Mouse (Mus musculus) intestine, embryonic 15.5 days (tissue): ENCODE data around the gene Fam243. TPM values are rescaled to one million over a fixed set of nuclear protein-coding genes. Genes with fewer than 3 reads are reported as not detected.

Source experiments
- ATAC-seq: fragments of 200-750 bp; cut with Nextera tagmentation; 2 replicates; pipeline ENCODE4 v1.8.0; 2017; ENCODE audit warnings: moderate TSS enrichment, moderate library complexity
- H3K27ac ChIP-seq: fragments of 300-500 bp; sonication (generic); 2 replicates; pipeline ENCODE4 v1.5.1; 2015; ENCODE audit warnings: mild to moderate bottlenecking, inconsistent platforms
- H3K27me3 ChIP-seq: fragments of 300-500 bp; sonication (generic); replicated peaks from 2 replicates; pipeline ENCODE4 v1.6.1; 2015; ENCODE audit warnings: inconsistent platforms
- H3K36me3 ChIP-seq: fragments of 300-500 bp; sonication (generic); 2 replicates; pipeline ENCODE4 v1.6.1; 2015; ENCODE audit warnings: inconsistent platforms
- H3K4me1 ChIP-seq: fragments of 300-500 bp; sonication (generic); replicated peaks from 2 replicates; pipeline ENCODE4 v1.6.1; 2015; ENCODE audit warnings: inconsistent platforms
- H3K4me2 ChIP-seq: fragments of 300-500 bp; sonication (generic); replicated peaks from 2 replicates; pipeline ENCODE4 v1.6.1; 2015; ENCODE audit warnings: mild to moderate bottlenecking, inconsistent platforms
- H3K4me3 ChIP-seq: fragments of 300-500 bp; sonication (generic); replicated peaks from 2 replicates; pipeline ENCODE4 v1.5.1; 2015; ENCODE audit warnings: inconsistent platforms
- H3K9ac ChIP-seq: fragments of 300-500 bp; sonication (generic); 2 replicates; pipeline ENCODE4 v1.6.1; 2015; ENCODE audit warnings: inconsistent platforms
- H3K9me3 ChIP-seq: fragments of 300-500 bp; sonication (generic); 2 replicates; pipeline ENCODE4 v1.6.1; 2016; ENCODE audit warnings: inconsistent platforms
- WGBS: fragments of 180-500 bp; shearing (Covaris S2); methylation state at CpG from one replicate; pipeline ENCODE4 v1.1.7; 2015; 5-methylcytosine and 5-hydroxymethylcytosine counted together
- polyA plus RNA-seq: library from polyadenylated mRNA; unstranded; fragments of >200 nt; fragmentation: Nextera tagmentation; extraction: Ambion mirVana; gene quantifications from 2 replicates; pipeline ENCODE4 v1.2.1, GENCODE M21; 2015

The Fam243 gene
- not detected in 2 replicates for polyA plus RNA-seq

DNA sequence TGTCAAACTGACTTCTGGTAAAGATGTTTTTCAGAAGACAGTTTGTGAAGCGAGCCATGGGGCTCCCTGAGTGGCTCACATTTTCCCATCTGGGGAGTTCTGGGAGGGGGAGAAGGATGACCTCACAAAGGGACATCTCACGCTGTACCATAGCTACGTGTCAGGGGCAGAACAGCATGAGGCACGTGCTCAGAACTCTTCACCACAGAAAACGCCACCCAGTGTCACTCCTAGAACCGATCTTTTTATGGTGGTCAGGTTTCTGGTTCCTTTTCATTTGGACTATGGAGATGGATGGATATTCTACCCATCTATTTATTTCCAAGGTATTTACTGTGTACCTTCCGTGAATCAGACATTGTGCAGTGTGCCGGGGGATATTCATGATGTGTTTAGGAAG is at the start of gene Fam243:
Gene Fam243, minus strand, starts transcription at position 101 of the 400 bp plus-strand sequence.
- Histone ChIP-seq H3K4me1 (0 out of 2 replicates have a peak, but pooled peaks cover 2% of the 10 kb centered on the region), H3K36me3 (no peaks in the 10 kb centered on the region), H3K4me3 (no peak within 1 kb of the TSS), H3K27me3 (no peaks in the 10 kb centered on the region), H3K9ac (no peak within 1 kb of the TSS), H3K27ac (no peak within 1 kb of the TSS), H3K9me3 (no peaks in the 10 kb centered on the region), H3K4me2 (no peak within 1 kb of the TSS)
- WGBS = 91% methylated on average over 8 of the region's 8 CpGs
- ATAC-seq = no peak

DNA sequence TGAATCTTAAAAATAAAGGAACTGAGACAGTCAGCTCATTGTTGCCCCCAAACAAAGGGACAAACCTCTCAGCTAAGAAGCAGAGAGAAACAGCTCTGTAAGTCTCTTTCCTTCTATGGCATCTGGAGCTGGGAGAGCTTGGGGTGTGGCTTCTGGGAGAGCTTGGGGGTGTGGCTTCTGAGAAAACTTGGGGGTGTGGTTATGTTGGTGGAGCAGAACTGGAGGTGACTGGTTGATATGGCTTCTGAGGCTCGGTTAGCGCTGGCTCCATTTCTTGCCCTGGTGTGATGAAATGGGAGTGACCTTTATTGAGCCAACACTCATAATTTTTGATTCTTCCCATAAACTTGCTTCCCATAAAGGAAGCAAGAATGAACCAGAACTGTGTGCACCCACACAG is 48.0 kb upstream of the Fam243 start:
- H3K27ac ChIP-seq = no peak overlapping the region
- no peaks in the 10 kb centered on the region for H3K9me3 ChIP-seq
- H3K27me3 ChIP-seq = no peaks in the 10 kb centered on the region; the same call in 1 of the 2 replicates
- no peak overlapping the region for H3K4me2 ChIP-seq
- no peaks in the 10 kb centered on the region for H3K36me3 ChIP-seq
- no peak overlapping the region for H3K4me3 ChIP-seq
- ATAC-seq = peak; percentile 92
- no peaks in the 10 kb centered on the region for H3K4me1 ChIP-seq
- no peak overlapping the region for H3K9ac ChIP-seq
- 40% methylated on average over 2 of the region's 2 CpGs for WGBS

DNA sequence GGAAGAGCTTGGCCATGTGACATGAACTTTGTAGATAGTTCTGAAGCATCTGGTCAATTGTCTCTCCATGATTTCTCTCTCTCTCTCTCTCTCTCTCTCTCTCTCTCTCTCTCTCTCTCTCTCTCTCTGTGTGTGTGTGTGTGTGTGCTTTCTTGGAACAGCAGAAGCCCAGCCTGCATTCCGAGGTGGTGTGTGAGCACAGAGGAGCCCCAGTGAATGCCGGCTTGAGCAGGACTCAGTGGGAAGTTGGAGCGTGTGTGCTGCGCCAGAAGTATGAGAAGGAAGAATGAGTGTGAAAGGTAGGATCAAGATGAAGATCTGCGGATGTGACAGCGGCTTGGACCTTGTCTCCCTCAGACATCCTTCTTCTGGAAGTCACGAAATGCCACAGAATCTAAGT is 44.2 kb upstream of the Fam243 start:
- Histone ChIP-seq H3K27me3 (no peaks in the 10 kb centered on the region), H3K9me3 (no peaks in the 10 kb centered on the region), H3K4me3 (no peak overlapping the region), H3K4me1 (no peaks in the 10 kb centered on the region), H3K9ac (no peak overlapping the region), H3K27ac (no peak overlapping the region), H3K4me2 (no peak overlapping the region), H3K36me3 (no peaks in the 10 kb centered on the region)
- WGBS = 48% methylated on average over 7 of the region's 7 CpGs
- no peak for ATAC-seq

DNA sequence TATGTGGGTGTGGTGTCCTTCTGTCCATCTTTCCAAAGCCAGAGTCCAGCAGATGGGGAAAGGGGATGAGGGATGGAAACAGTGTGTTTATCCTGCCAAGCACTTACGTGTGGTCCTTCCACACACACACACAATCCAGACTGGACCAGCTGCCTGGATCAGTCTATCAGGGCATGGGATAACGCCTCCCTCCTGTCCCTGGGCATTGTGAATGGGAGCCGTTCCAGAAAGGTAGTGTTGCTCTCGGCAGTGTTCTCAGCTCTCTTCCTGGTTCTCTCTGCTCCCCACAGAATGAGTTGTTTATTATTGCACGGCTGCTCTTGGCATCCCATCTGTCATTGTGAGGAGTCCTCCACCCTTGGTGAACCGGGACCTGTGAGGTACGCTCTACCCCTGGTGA is 39.5 kb upstream of the Fam243 start:
- Histone ChIP-seq H3K27ac (no peak overlapping the region), H3K36me3 (no peaks in the 10 kb centered on the region), H3K4me2 (no peak overlapping the region), H3K27me3 (no peaks in the 10 kb centered on the region), H3K9ac (no peak overlapping the region), H3K4me3 (no peak overlapping the region), H3K9me3 (no peaks in the 10 kb centered on the region), H3K4me1 (peaks cover 9% of the 10 kb centered on the region; the same call in 1 of the 2 replicates)
- ATAC-seq = no peak
- WGBS = 49% methylated on average over 7 of the region's 7 CpGs

DNA sequence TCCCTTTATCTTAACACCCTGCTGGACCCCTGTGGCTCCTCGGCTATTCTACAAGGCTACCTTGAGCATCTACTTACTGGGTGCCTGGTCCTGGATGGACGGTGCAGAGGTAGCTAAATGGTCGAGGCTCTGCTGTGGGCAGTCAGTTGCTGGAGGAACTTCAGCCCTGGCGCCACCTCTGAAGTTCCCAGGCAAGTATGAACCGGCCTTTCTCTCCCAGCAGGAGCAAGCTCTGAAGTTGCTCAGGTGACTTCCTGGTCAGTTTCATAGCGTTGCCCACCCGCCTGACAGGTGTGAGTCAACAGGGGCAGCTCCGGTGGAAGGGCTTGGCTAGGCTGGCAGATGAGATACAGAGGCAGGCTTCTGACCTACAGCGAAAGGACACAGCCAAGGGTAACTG is 38.0 kb upstream of the Fam243 start, which contains the start of gene Kcne1:
Gene Kcne1, minus strand, starts transcription at position 240 of the 400 bp plus-strand sequence.
- Histone ChIP-seq H3K27ac (no peak within 1 kb of the TSS), H3K36me3 (no peaks in the 10 kb centered on the region), H3K4me1 (peaks cover 11% of the 10 kb centered on the region; the same call in 1 of the 2 replicates), H3K4me2 (0 out of 2 replicates have a peak within 1 kb of the TSS, but pooled peaks have one; percentile 22), H3K9me3 (no peaks in the 10 kb centered on the region), H3K9ac (no peak within 1 kb of the TSS), H3K27me3 (no peaks in the 10 kb centered on the region), H3K4me3 (no peak within 1 kb of the TSS)
- 36% methylated on average over 9 of the region's 9 CpGs for WGBS
- ATAC-seq = no peak; the same call in 1 of the 2 replicates

DNA sequence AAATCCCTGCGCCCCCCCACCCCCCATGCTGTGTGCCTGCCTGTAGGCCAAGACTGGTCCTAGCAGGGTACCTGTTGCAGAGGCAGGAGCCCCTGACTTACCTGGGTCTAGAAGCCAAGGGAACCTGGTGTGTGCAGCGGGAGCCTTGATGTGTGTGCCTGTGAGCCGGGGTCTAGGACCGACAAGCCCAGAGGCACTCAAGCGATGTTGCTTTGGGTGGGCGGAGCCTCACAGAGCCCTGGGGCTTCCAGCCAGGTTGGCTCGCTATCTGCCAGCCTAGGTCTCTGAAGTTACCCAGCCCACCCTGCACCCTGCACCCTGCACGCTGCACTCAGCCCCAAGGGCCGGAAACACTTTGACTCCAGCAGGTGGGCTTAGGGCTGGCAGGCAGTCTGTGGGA is 37.5 kb upstream of the Fam243 start:
- Histone ChIP-seq H3K36me3 (no peaks in the 10 kb centered on the region), H3K9me3 (no peaks in the 10 kb centered on the region), H3K9ac (no peak overlapping the region), H3K27me3 (no peaks in the 10 kb centered on the region), H3K4me1 (peaks cover 11% of the 10 kb centered on the region; the same call in 1 of the 2 replicates), H3K4me2 (0 out of 2 replicates have a peak overlapping the region, but pooled peaks have one; percentile 22), H3K27ac (no peak overlapping the region), H3K4me3 (no peak overlapping the region)
- no peak for ATAC-seq
- 33% methylated on average over 9 of the region's 9 CpGs for WGBS

DNA sequence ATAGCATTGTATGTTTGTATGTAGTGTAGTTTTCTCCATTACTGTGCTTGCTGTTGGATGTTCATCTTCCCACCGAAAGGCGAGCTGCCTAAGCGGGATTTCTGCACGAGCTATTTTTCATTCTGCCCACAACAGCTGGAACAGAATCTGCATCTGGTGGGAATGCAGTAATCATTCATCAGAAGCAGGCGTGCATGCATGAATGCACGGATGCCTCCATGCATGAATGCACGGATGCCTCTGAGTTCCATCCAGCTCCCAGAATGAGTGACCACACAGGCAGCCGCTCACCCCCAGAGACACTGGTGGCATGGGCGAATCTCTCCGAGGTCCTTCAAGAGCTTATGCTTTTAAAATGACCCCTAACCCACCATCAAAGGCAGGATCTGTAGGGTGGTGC is 36.3 kb upstream of the Fam243 start:
- ATAC-seq = no peak
- no peak overlapping the region for H3K4me2 ChIP-seq
- 80% methylated on average over 10 of the region's 10 CpGs for WGBS

DNA sequence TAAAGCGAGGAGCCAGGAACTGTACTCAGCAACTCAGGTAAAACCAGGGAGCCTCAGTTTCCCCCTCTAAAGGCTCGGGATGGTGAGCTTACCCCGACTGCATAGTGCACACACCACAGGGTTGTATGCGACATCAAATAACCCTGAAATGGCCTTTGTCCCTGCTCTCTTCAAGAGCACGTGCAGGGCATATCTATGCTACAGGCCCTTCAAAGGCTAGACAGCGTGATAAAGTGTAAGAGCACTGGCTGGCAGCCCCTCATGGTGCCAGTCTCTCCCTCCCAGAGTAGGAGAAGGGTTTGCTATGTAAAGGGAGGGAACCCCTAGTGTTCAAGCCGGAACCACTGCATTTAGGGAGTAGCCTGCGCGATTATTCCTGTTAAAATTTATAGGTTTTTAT is 35.8 kb upstream of the Fam243 start:
- peak; percentile 59; the same call in 1 of the 2 replicates for ATAC-seq
- WGBS = 71% methylated on average over 9 of the region's 9 CpGs
- Histone ChIP-seq H3K4me2 (no peak overlapping the region), H3K4me3 (no peak overlapping the region), H3K27ac (no peak overlapping the region), H3K36me3 (no peaks in the 10 kb centered on the region), H3K4me1 (peaks cover 11% of the 10 kb centered on the region; the same call in 1 of the 2 replicates), H3K9ac (no peak overlapping the region), H3K9me3 (no peaks in the 10 kb centered on the region), H3K27me3 (no peaks in the 10 kb centered on the region)

More for the DNA sequence above, 36.3 kb upstream of the Fam243 start:
- H3K27ac ChIP-seq = no peak overlapping the region
- H3K36me3 ChIP-seq = no peaks in the 10 kb centered on the region
- H3K9me3 ChIP-seq = no peaks in the 10 kb centered on the region
- no peak overlapping the region for H3K9ac ChIP-seq
- peaks cover 11% of the 10 kb centered on the region; the same call in 1 of the 2 replicates for H3K4me1 ChIP-seq
- H3K27me3 ChIP-seq = no peaks in the 10 kb centered on the region
- no peak overlapping the region for H3K4me3 ChIP-seq

DNA sequence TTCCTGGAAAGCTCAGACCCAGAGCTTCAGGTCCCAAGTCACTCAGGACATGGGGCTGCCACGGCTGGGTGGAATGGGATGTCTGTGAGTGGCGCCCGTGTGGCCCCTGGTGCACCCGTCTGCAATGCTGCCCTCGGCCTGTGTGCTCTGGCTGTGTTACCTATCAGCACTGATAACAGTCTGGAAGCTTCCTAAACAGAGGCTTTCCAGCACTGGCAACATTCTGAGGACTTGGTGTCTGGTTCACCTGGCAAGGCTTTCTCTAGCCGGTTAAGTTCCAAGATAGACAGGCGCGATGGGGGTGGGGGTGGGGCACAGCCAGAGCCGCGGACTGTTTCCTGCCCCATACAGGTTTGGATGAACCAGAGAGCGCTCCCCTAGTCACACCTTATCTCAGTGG is 34.7 kb upstream of the Fam243 start:
- H3K4me2 ChIP-seq = no peak overlapping the region
- WGBS = 66% methylated on average over 11 of the region's 11 CpGs
- no peak overlapping the region for H3K4me3 ChIP-seq
- H3K36me3 ChIP-seq = no peaks in the 10 kb centered on the region
- no peaks in the 10 kb centered on the region for H3K27me3 ChIP-seq
- H3K9ac ChIP-seq = no peak overlapping the region
- no peaks in the 10 kb centered on the region for H3K9me3 ChIP-seq
- H3K4me1 ChIP-seq = peaks cover 11% of the 10 kb centered on the region; the same call in 1 of the 2 replicates
- no peak for ATAC-seq
- no peak overlapping the region for H3K27ac ChIP-seq

DNA sequence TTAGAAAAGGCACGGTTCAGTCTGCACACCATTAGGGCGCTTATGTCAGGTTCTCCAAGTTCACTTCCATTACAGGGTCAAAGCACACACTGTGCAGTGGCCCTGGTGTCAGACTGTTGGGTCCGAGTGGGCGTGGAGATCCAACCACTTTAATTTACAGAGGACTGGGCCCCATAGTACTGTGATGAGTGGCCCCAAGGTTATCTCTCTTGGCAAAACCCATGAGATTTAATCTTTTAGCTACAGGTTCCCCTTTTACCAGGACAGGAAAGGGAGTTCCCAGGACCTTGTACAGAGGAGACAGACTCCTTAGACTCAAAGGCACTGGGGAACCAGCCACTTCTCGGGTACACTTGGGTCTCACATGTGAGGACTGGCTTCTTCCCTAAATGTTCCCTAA is 34.1 kb upstream of the Fam243 start:
- H3K4me2 ChIP-seq = no peak overlapping the region
- no peaks in the 10 kb centered on the region for H3K9me3 ChIP-seq
- no peak overlapping the region for H3K9ac ChIP-seq
- no peak overlapping the region for H3K27ac ChIP-seq
- WGBS = 68% methylated on average over 5 of the region's 5 CpGs
- no peak overlapping the region for H3K4me3 ChIP-seq
- no peaks in the 10 kb centered on the region for H3K27me3 ChIP-seq
- peaks cover 11% of the 10 kb centered on the region; the same call in 1 of the 2 replicates for H3K4me1 ChIP-seq
- ATAC-seq = no peak
- no peaks in the 10 kb centered on the region for H3K36me3 ChIP-seq

DNA sequence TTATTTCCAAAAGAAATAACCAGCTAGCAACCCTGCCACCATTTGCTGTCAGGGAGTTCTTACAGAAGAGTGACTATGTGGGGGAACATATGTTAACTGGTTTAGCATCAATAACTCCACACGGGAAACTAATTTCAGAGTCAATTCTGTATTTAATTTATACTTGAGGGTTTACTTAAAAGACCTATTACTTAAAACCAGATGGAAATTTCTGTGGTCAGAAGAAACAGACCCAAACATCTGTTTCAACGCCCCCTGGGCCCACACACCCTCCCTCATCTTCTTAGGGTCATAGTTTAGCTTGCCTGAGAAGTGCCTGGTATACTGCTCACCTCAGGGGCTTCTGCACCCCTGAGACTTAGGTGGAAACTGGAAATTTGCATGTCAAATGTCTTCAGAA is 32.7 kb upstream of the Fam243 start:
- H3K27me3 ChIP-seq = no peaks in the 10 kb centered on the region
- ATAC-seq = no peak

DNA sequence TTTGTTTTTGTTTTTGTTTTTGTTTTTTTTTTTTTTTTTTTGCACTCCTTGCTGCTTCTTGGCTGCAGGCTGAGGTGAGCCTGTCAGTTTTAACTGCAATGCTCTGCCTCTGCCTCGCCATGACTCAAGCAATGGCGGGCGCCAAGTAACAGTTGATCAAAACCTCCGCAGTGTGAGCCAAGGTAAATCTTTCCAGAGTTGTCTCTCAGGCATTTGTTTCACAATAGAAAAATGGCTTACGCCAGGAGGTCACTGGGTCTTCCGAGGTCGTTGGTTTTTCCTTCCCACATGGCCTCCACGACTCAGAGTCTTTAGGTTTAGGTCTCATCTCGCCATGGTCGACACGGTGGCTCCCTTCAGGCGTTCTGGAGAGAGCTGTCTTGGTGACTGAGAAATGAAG is 32.1 kb upstream of the Fam243 start:
- Histone ChIP-seq H3K4me2 (no peak overlapping the region), H3K4me3 (no peak overlapping the region), H3K9ac (no peak overlapping the region), H3K9me3 (no peaks in the 10 kb centered on the region), H3K27me3 (no peaks in the 10 kb centered on the region), H3K4me1 (0 out of 2 replicates have a peak, but pooled peaks cover 4% of the 10 kb centered on the region), H3K36me3 (no peaks in the 10 kb centered on the region), H3K27ac (no peak overlapping the region)
- WGBS = 86% methylated on average over 12 of the region's 12 CpGs
- no peak for ATAC-seq

More for the DNA sequence above, 32.7 kb upstream of the Fam243 start:
- Histone ChIP-seq H3K4me1 (peaks cover 7% of the 10 kb centered on the region; the same call in 1 of the 2 replicates), H3K27ac (no peak overlapping the region), H3K4me3 (no peak overlapping the region), H3K9ac (no peak overlapping the region), H3K9me3 (no peaks in the 10 kb centered on the region), H3K36me3 (no peaks in the 10 kb centered on the region), H3K4me2 (no peak overlapping the region)
- 62% methylated on average over 2 of the region's 2 CpGs for WGBS

DNA sequence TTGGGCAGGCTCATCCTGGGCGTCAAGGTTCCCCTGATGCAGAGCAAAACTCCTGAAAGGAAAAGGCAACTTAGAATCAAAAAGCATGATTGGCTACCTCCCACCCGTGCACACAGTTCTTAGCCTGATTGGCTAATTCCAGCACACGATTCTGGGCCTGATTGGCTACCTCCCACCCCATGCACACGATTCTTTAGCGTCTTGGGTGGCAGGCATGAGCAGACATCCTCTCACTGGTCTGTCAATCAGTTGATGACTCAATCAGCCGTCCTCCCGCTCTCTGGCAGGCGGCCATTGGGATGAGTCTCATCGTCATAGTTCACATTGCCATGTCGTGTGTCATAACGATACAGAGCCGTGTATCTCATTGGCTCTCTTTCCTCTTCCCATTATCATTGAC is 27.7 kb upstream of the Fam243 start:
- Histone ChIP-seq H3K27me3 (no peaks in the 10 kb centered on the region), H3K4me1 (0 out of 2 replicates have a peak, but pooled peaks cover 3% of the 10 kb centered on the region), H3K4me3 (no peak overlapping the region), H3K9ac (no peak overlapping the region), H3K4me2 (no peak overlapping the region), H3K27ac (no peak overlapping the region), H3K36me3 (no peaks in the 10 kb centered on the region), H3K9me3 (no peaks in the 10 kb centered on the region)
- WGBS = 78% methylated on average over 12 of the region's 12 CpGs
- ATAC-seq = no peak
